Mouse (Mus musculus): ENCODE measurements around the gene Btbd9. TPM values are rescaled to one million over a fixed set of nuclear protein-coding genes. Genes with fewer than 3 reads are reported as not detected.

Gene Btbd9
- total and polyA plus RNA-seq, 2 experiments: 12.7 to 12.8 TPM

- TF ChIP-seq CTCF (IDR thresholded peaks at IDR 0.05; ENCODE audit: low read depth, low read length) (no peak), POLR2A (IDR thresholded peaks at IDR 0.05; ENCODE audit: extremely low read depth, insufficient read depth, low read length) (no peak)
- peaks cover 3% of the 10 kb centered on the region; the same call in 1 of the 2 replicates for H3K79me2 ChIP-seq (ENCODE audit: control insufficient read depth, insufficient read depth, low read length)
- no peaks in the 10 kb centered on the region for H3K27me3 ChIP-seq (ENCODE audit: control insufficient read depth, insufficient read depth, low read length)
- no peaks in the 10 kb centered on the region for H3K4me1 ChIP-seq (ENCODE audit: control insufficient read depth, insufficient read depth, low read length)
- no peak overlapping the region for H3K4me3 ChIP-seq (ENCODE audit: insufficient read depth, low read depth, low read length)
- DNase-seq (ENCODE audit: extremely low read depth, low read depth, low spot score): no peak
- no peak overlapping the region for H3K27ac ChIP-seq (replicated peaks; ENCODE audit: insufficient read depth, low read depth, low read length)
- no peak overlapping the region for H3K9ac ChIP-seq (ENCODE audit: low read depth, low read length)
- H3K36me3 ChIP-seq (ENCODE audit: control insufficient read depth, insufficient read depth, low read length): no peaks in the 10 kb centered on the region
- 95% methylated on average over 1 of the region's 1 CpGs for WGBS
Observed at GRCm38 (mm10) chr17:30421256-30421655, 155.0 kb downstream of the Btbd9 start.

- TF ChIP-seq CTCF (IDR thresholded peaks at IDR 0.05; ENCODE audit: low read depth, low read length): no peak
- TF ChIP-seq POLR2A (IDR thresholded peaks at IDR 0.05; ENCODE audit: extremely low read depth, insufficient read depth, low read length): no peak
- Histone ChIP-seq H3K27ac (replicated peaks; ENCODE audit: insufficient read depth, low read depth, low read length) (no peak overlapping the region), H3K9ac (ENCODE audit: low read depth, low read length) (no peak overlapping the region), H3K4me3 (ENCODE audit: insufficient read depth, low read depth, low read length) (no peak overlapping the region), H3K79me2 (ENCODE audit: control insufficient read depth, insufficient read depth, low read length) (peaks cover 3% of the 10 kb centered on the region; the same call in 1 of the 2 replicates), H3K4me1 (ENCODE audit: control insufficient read depth, insufficient read depth, low read length) (no peaks in the 10 kb centered on the region), H3K27me3 (ENCODE audit: control insufficient read depth, insufficient read depth, low read length) (no peaks in the 10 kb centered on the region), H3K36me3 (ENCODE audit: control insufficient read depth, insufficient read depth, low read length) (no peaks in the 10 kb centered on the region)
- WGBS: 86% methylated on average over 7 of the region's 7 CpGs
- DNase-seq (ENCODE audit: extremely low read depth, low read depth, low spot score): no peak
Observed at GRCm38 (mm10) chr17:30419494-30419893, 156.8 kb downstream of the Btbd9 start.

GRCm38 (mm10) chr17:30418510-30418909 is 157.8 kb downstream of the Btbd9 start:
- no peak for DNase-seq (ENCODE audit: extremely low read depth, low read depth, low spot score)
- no peak overlapping the region for H3K9ac ChIP-seq (ENCODE audit: low read depth, low read length)
- H3K27ac ChIP-seq (replicated peaks; ENCODE audit: insufficient read depth, low read depth, low read length): no peak overlapping the region
- no peak for TF ChIP-seq CTCF (IDR thresholded peaks at IDR 0.05; ENCODE audit: low read depth, low read length)
- TF ChIP-seq POLR2A (IDR thresholded peaks at IDR 0.05; ENCODE audit: extremely low read depth, insufficient read depth, low read length): no peak
- H3K4me3 ChIP-seq (ENCODE audit: insufficient read depth, low read depth, low read length): no peak overlapping the region
- no peaks in the 10 kb centered on the region for H3K36me3 ChIP-seq (ENCODE audit: control insufficient read depth, insufficient read depth, low read length)
- H3K4me1 ChIP-seq (ENCODE audit: control insufficient read depth, insufficient read depth, low read length): no peaks in the 10 kb centered on the region
- peaks cover 3% of the 10 kb centered on the region; the same call in 1 of the 2 replicates for H3K79me2 ChIP-seq (ENCODE audit: control insufficient read depth, insufficient read depth, low read length)
- H3K27me3 ChIP-seq (ENCODE audit: control insufficient read depth, insufficient read depth, low read length): no peaks in the 10 kb centered on the region
- WGBS: 91% methylated on average over 4 of the region's 4 CpGs

- 80% methylated on average over 4 of the region's 4 CpGs for WGBS
Observed at GRCm38 (mm10) chr17:30417106-30417505, 159.2 kb downstream of the Btbd9 start.

GRCm38 (mm10) chr17:30415693-30416092 is 160.6 kb downstream of the Btbd9 start:
- no peak overlapping the region for H3K9ac ChIP-seq (ENCODE audit: low read depth, low read length)
- DNase-seq (ENCODE audit: extremely low read depth, low read depth, low spot score): peak; percentile 46
- no peaks in the 10 kb centered on the region for H3K27me3 ChIP-seq (ENCODE audit: control insufficient read depth, insufficient read depth, low read length)
- no peaks in the 10 kb centered on the region for H3K4me1 ChIP-seq (ENCODE audit: control insufficient read depth, insufficient read depth, low read length)
- no peaks in the 10 kb centered on the region for H3K36me3 ChIP-seq (ENCODE audit: control insufficient read depth, insufficient read depth, low read length)
- H3K27ac ChIP-seq (replicated peaks; ENCODE audit: insufficient read depth, low read depth, low read length): no peak overlapping the region
- no peak for TF ChIP-seq POLR2A (IDR thresholded peaks at IDR 0.05; ENCODE audit: extremely low read depth, insufficient read depth, low read length)
- TF ChIP-seq CTCF (IDR thresholded peaks at IDR 0.05; ENCODE audit: low read depth, low read length): no peak
- H3K4me3 ChIP-seq (ENCODE audit: insufficient read depth, low read depth, low read length): no peak overlapping the region
- 44% methylated on average over 3 of the region's 3 CpGs for WGBS
- H3K79me2 ChIP-seq (ENCODE audit: control insufficient read depth, insufficient read depth, low read length): peaks cover 3% of the 10 kb centered on the region; the same call in 1 of the 2 replicates

More at GRCm38 (mm10) chr17:30417106-30417505, 159.2 kb downstream of the Btbd9 start:
- Histone ChIP-seq H3K27ac (replicated peaks; ENCODE audit: insufficient read depth, low read depth, low read length) (no peak overlapping the region), H3K27me3 (ENCODE audit: control insufficient read depth, insufficient read depth, low read length) (no peaks in the 10 kb centered on the region), H3K9ac (ENCODE audit: low read depth, low read length) (no peak overlapping the region), H3K79me2 (ENCODE audit: control insufficient read depth, insufficient read depth, low read length) (peaks cover 3% of the 10 kb centered on the region; the same call in 1 of the 2 replicates), H3K4me1 (ENCODE audit: control insufficient read depth, insufficient read depth, low read length) (no peaks in the 10 kb centered on the region), H3K36me3 (ENCODE audit: control insufficient read depth, insufficient read depth, low read length) (no peaks in the 10 kb centered on the region), H3K4me3 (ENCODE audit: insufficient read depth, low read depth, low read length) (no peak overlapping the region)
- no peak for DNase-seq (ENCODE audit: extremely low read depth, low read depth, low spot score)
- TF ChIP-seq CTCF (IDR thresholded peaks at IDR 0.05; ENCODE audit: low read depth, low read length) (no peak), POLR2A (IDR thresholded peaks at IDR 0.05; ENCODE audit: extremely low read depth, insufficient read depth, low read length) (no peak)

- WGBS: 56% methylated on average over 3 of the region's 3 CpGs
- no peak for DNase-seq (ENCODE audit: extremely low read depth, low read depth, low spot score)
- no peak overlapping the region for H3K9ac ChIP-seq (ENCODE audit: low read depth, low read length)
- H3K27ac ChIP-seq (replicated peaks; ENCODE audit: insufficient read depth, low read depth, low read length): no peak overlapping the region
- H3K79me2 ChIP-seq (ENCODE audit: control insufficient read depth, insufficient read depth, low read length): no peaks in the 10 kb centered on the region; the same call in 1 of the 2 replicates
- no peaks in the 10 kb centered on the region for H3K4me1 ChIP-seq (ENCODE audit: control insufficient read depth, insufficient read depth, low read length)
- TF ChIP-seq POLR2A (IDR thresholded peaks at IDR 0.05; ENCODE audit: extremely low read depth, insufficient read depth, low read length) (no peak), CTCF (IDR thresholded peaks at IDR 0.05; ENCODE audit: low read depth, low read length) (no peak)
- no peaks in the 10 kb centered on the region for H3K36me3 ChIP-seq (ENCODE audit: control insufficient read depth, insufficient read depth, low read length)
- H3K27me3 ChIP-seq (ENCODE audit: control insufficient read depth, insufficient read depth, low read length): no peaks in the 10 kb centered on the region
- H3K4me3 ChIP-seq (ENCODE audit: insufficient read depth, low read depth, low read length): no peak overlapping the region
Observed at GRCm38 (mm10) chr17:30412991-30413390, 163.3 kb downstream of the Btbd9 start.
